In genomic region chr4:141576877-141577276, GRCm38 (mm10) we compare ENCODE assay signal across 1 mouse cellular context.
TF ChIP-seq lines count a peak whose summit lies in the region.

No protein-coding gene starts in this region.

TF ChIP-seq in MEL, 35 proteins besides CTCF, POLR2A, EP300 and RAD21:
- no peak for TF ChIP-seq MAX (IDR thresholded peaks at IDR 0.05; ENCODE audit: low read length)
- TF ChIP-seq UBTF (IDR thresholded peaks at IDR 0.05; ENCODE audit: borderline replicate concordance, insufficient read depth, low read depth, low read length): no peak
- TF ChIP-seq TAL1 (IDR thresholded peaks at IDR 0.05; ENCODE audit: low read length): no peak
- TF ChIP-seq USF1 (IDR thresholded peaks at IDR 0.05; ENCODE audit: low read depth, low read length): no peak
- TF ChIP-seq TBP (IDR thresholded peaks at IDR 0.05; ENCODE audit: low read depth, low read length): no peak
- TF ChIP-seq POLR2AphosphoS2 (IDR thresholded peaks at IDR 0.05; ENCODE audit: low read length): no peak
- TF ChIP-seq MYC (IDR thresholded peaks at IDR 0.05; ENCODE audit: low read depth, low read length): no peak
- TF ChIP-seq MYB (IDR thresholded peaks at IDR 0.05; ENCODE audit: low read depth, low read length): no peak
- TF ChIP-seq POLR2AphosphoS5 (IDR thresholded peaks at IDR 0.05; ENCODE audit: borderline replicate concordance, low read depth, low read length): no peak
- no peak for TF ChIP-seq ZNF384 (IDR thresholded peaks at IDR 0.05; ENCODE audit: low read depth, low read length)
- TF ChIP-seq ELF1 (IDR thresholded peaks at IDR 0.05; ENCODE audit: low read depth, low read length): no peak
- TF ChIP-seq CHD2 (IDR thresholded peaks at IDR 0.05; ENCODE audit: low read length): no peak
- TF ChIP-seq NRF1 (IDR thresholded peaks at IDR 0.05; ENCODE audit: insufficient read depth, low read depth, low read length, poor library complexity, severe bottlenecking): no peak
- TF ChIP-seq ZKSCAN1 (IDR thresholded peaks at IDR 0.05; ENCODE audit: low read depth, low read length): no peak
- no peak for TF ChIP-seq GATA1 (IDR thresholded peaks at IDR 0.05; ENCODE audit: low read depth, low read length)
- no peak for TF ChIP-seq E2F4 (IDR thresholded peaks at IDR 0.05; ENCODE audit: borderline replicate concordance, low read depth, low read length)
- no peak for TF ChIP-seq MEF2A (IDR thresholded peaks at IDR 0.05; ENCODE audit: extremely low read depth, insufficient replicate concordance, low read depth, low read length, poor library complexity, severe bottlenecking)
- no peak for TF ChIP-seq USF2 (IDR thresholded peaks at IDR 0.05; ENCODE audit: borderline replicate concordance in 1 of 2, insufficient read depth in 1 of 2, low read depth in 1 of 2, low read length in 2 of 2)
- TF ChIP-seq ZMIZ1 (IDR thresholded peaks at IDR 0.05; ENCODE audit: low read depth, low read length): no peak
- no peak for TF ChIP-seq JUND (IDR thresholded peaks at IDR 0.05; ENCODE audit: low read depth, low read length)
